Mouse (Mus musculus): Measurements from ENCODE around the gene Ifitm2. TPM values are rescaled to one million over a fixed set of nuclear protein-coding genes. Genes with fewer than 3 reads are reported as not detected.

Ifitm2 gene
- total and polyA plus RNA-seq, 3 experiments, result 213 to 317 TPM; not detected in 1

- TF ChIP-seq E2F4 (IDR thresholded peaks at IDR 0.05; ENCODE audit: borderline replicate concordance, low read depth, low read length) (peak; percentile 74), USF1 (IDR thresholded peaks at IDR 0.05; ENCODE audit: low read depth, low read length) (no peak; the same call in 1 of the 2 replicates), NRF1 (IDR thresholded peaks at IDR 0.05; ENCODE audit: insufficient read depth, low read depth, low read length, poor library complexity, severe bottlenecking) (no peak), RCOR1 (IDR thresholded peaks at IDR 0.05; ENCODE audit: low read depth, low read length) (0 out of 2 replicates have a peak, but pooled peaks have one; percentile 16)
Observed at GRCm38 (mm10) chr7:140941222-140942051, 14.3 kb downstream of the Ifitm2 start, which contains the start of gene Pgghg (continued).

- H3K27me3 ChIP-seq (ENCODE audit: control insufficient read depth in 1 of 2, insufficient read depth in 2 of 2, low read length in 2 of 2), result peaks cover 9 to 13% of the 10 kb centered on the region in 2 experiments
- H3K4me3 ChIP-seq (ENCODE audit: control insufficient read depth in 1 of 2, insufficient read depth in 1 of 2, low read depth in 2 of 2, low read length in 2 of 2), result no peak overlapping the region
- TF ChIP-seq TCF12 (IDR thresholded peaks at IDR 0.05; ENCODE audit: low read depth, low read length) (no peak), ZMIZ1 (IDR thresholded peaks at IDR 0.05; ENCODE audit: low read depth, low read length) (no peak), UBTF (IDR thresholded peaks at IDR 0.05; ENCODE audit: borderline replicate concordance, insufficient read depth, low read depth, low read length) (no peak), CHD1 (IDR thresholded peaks at IDR 0.05; ENCODE audit: low read depth, low read length) (no peak)
- peaks cover 1% of the 10 kb centered on the region; the same call in 1 of the 2 replicates for H3K79me2 ChIP-seq (ENCODE audit: control insufficient read depth, insufficient read depth, low read length, poor library complexity)
- peaks cover 8 to 13% of the 10 kb centered on the region in 2 experiments for H3K4me1 ChIP-seq (ENCODE audit: control insufficient read depth in 1 of 2, insufficient read depth in 2 of 2, low read length in 2 of 2)
- H3K9ac ChIP-seq (ENCODE audit: control insufficient read depth, low read depth, low read length, poor library complexity, severe bottlenecking), result no peak overlapping the region
- no peak for DNase-seq (ENCODE audit: low read depth, low spot score)
- H3K36me3 ChIP-seq (ENCODE audit: control insufficient read depth in 1 of 2, insufficient read depth in 2 of 2, low read length in 2 of 2), result peaks cover 0 to 8% of the 10 kb centered on the region in 2 experiments; a peak in 2 of 4 replicates
- H3K9me3 ChIP-seq (replicated peaks; ENCODE audit: insufficient read depth, low read length), result no peaks in the 10 kb centered on the region
- no peak overlapping the region for H3K27ac ChIP-seq (ENCODE audit: control insufficient read depth, low read depth, low read length)
Observed at GRCm38 (mm10) chr7:140939669-140940171, 16.1 kb downstream of the Ifitm2 start.

- Histone ChIP-seq H3K9me3 (replicated peaks; ENCODE audit: insufficient read depth, low read length) (no peaks in the 10 kb centered on the region), H3K79me2 (ENCODE audit: control insufficient read depth, insufficient read depth, low read length, poor library complexity) (peaks cover 1% of the 10 kb centered on the region; the same call in 1 of the 2 replicates), H3K4me3 (ENCODE audit: control insufficient read depth in 1 of 2, insufficient read depth in 1 of 2, low read depth in 2 of 2, low read length in 2 of 2) (no peak overlapping the region), H3K4me1 (ENCODE audit: control insufficient read depth in 1 of 2, insufficient read depth in 2 of 2, low read length in 2 of 2) (peaks cover 8 to 13% of the 10 kb centered on the region in 2 experiments), H3K9ac (ENCODE audit: control insufficient read depth, low read depth, low read length, poor library complexity, severe bottlenecking) (no peak overlapping the region), H3K27me3 (ENCODE audit: control insufficient read depth in 1 of 2, insufficient read depth in 2 of 2, low read length in 2 of 2) (peaks cover 14 to 17% of the 10 kb centered on the region in 2 experiments), H3K36me3 (ENCODE audit: control insufficient read depth in 1 of 2, insufficient read depth in 2 of 2, low read length in 2 of 2) (peaks cover 0 to 8% of the 10 kb centered on the region in 2 experiments; a peak in 2 of 4 replicates), H3K27ac (ENCODE audit: control insufficient read depth, low read depth, low read length) (no peak overlapping the region)
- TF ChIP-seq HCFC1 (IDR thresholded peaks at IDR 0.05; ENCODE audit: low read depth, low read length) (no peak), MAFK (IDR thresholded peaks at IDR 0.05; ENCODE audit: borderline replicate concordance, low read depth, low read length) (no peak), USF1 (IDR thresholded peaks at IDR 0.05; ENCODE audit: low read depth, low read length) (no peak), CTCF (IDR thresholded peaks at IDR 0.05 in 2 of 3, conservative IDR thresholded peaks at IDR 0.05 in 1 of 3; ENCODE audit: control insufficient read depth in 1 of 3, insufficient read depth in 1 of 3, low read depth in 2 of 3, low read length in 3 of 3, poor library complexity in 1 of 3, severe bottlenecking in 1 of 3) (no peak), TBP (IDR thresholded peaks at IDR 0.05; ENCODE audit: low read depth, low read length) (no peak), MEF2A (IDR thresholded peaks at IDR 0.05; ENCODE audit: extremely low read depth, insufficient replicate concordance, low read depth, low read length, poor library complexity, severe bottlenecking) (no peak), SMC3 (IDR thresholded peaks at IDR 0.05; ENCODE audit: low read depth, low read length) (no peak), GATA1 (IDR thresholded peaks at IDR 0.05; ENCODE audit: low read depth, low read length) (no peak), MAZ (IDR thresholded peaks at IDR 0.05; ENCODE audit: low read depth, low read length) (no peak), MYC (IDR thresholded peaks at IDR 0.05; ENCODE audit: low read depth, low read length) (no peak), USF2 (IDR thresholded peaks at IDR 0.05; ENCODE audit: borderline replicate concordance in 1 of 2, insufficient read depth in 1 of 2, low read depth in 1 of 2, low read length in 2 of 2) (no peak), CHD1 (IDR thresholded peaks at IDR 0.05; ENCODE audit: low read depth, low read length) (no peak), CHD2 (IDR thresholded peaks at IDR 0.05; ENCODE audit: low read length) (no peak), NELFE (IDR thresholded peaks at IDR 0.05; ENCODE audit: low read depth, low read length) (no peak), JUND (IDR thresholded peaks at IDR 0.05; ENCODE audit: low read depth, low read length) (no peak), ZMIZ1 (IDR thresholded peaks at IDR 0.05; ENCODE audit: low read depth, low read length) (no peak)
- no peak for DNase-seq (ENCODE audit: low read depth, low spot score)
Observed at GRCm38 (mm10) chr7:140938896-140939295, 16.9 kb downstream of the Ifitm2 start.
